Mouse (Mus musculus) stomach, embryonic 15.5 days (tissue): Measurements from ENCODE around the gene Bmf. TPM values are rescaled to one million over a fixed set of nuclear protein-coding genes. Genes with fewer than 3 reads are reported as not detected.

ENCODE experiments used
- ATAC-seq: fragments of 200-750 bp; cut with Nextera tagmentation; 2 replicates; pipeline ENCODE4 v1.8.0; 2017; ENCODE audit warnings: low read depth, moderate number of reproducible peaks, moderate TSS enrichment; ENCODE audit not compliant: insufficient read depth, low FRiP score
- H3K27ac ChIP-seq: fragments of 300-500 bp; sonication (generic); 2 replicates; pipeline ENCODE4 v1.5.1; 2015; ENCODE audit warnings: mild to moderate bottlenecking, inconsistent platforms
- H3K27me3 ChIP-seq: fragments of 300-500 bp; sonication (generic); replicated peaks from 2 replicates; pipeline ENCODE4 v1.6.1; 2015; ENCODE audit warnings: inconsistent platforms
- H3K36me3 ChIP-seq: fragments of 300-500 bp; sonication (generic); 2 replicates; pipeline ENCODE4 v1.6.1; 2015; ENCODE audit warnings: inconsistent platforms
- H3K4me1 ChIP-seq: fragments of 300-500 bp; sonication (generic); 2 replicates; pipeline ENCODE4 v1.6.1; 2015; ENCODE audit warnings: inconsistent platforms
- H3K4me2 ChIP-seq: fragments of 300-500 bp; sonication (generic); 2 replicates; pipeline ENCODE4 v1.6.1; 2015; ENCODE audit warnings: mild to moderate bottlenecking, inconsistent platforms
- H3K4me3 ChIP-seq: fragments of 300-500 bp; sonication (generic); replicated peaks from 2 replicates; pipeline ENCODE4 v1.5.1; 2015; ENCODE audit warnings: inconsistent platforms
- H3K9ac ChIP-seq: fragments of 300-500 bp; sonication (generic); 2 replicates; pipeline ENCODE4 v1.6.1; 2015; ENCODE audit warnings: inconsistent platforms
- H3K9me3 ChIP-seq: fragments of 300-500 bp; sonication (generic); 2 replicates; pipeline ENCODE4 v1.6.1; 2016; ENCODE audit warnings: inconsistent platforms
- WGBS: fragments of 180-500 bp; shearing (Covaris S2); methylation state at CpG from one replicate; pipeline ENCODE4 v1.1.7; 2015; 5-methylcytosine and 5-hydroxymethylcytosine counted together
- polyA plus RNA-seq: library from polyadenylated mRNA; unstranded; fragments of >200 nt; fragmentation: Nextera tagmentation; extraction: Ambion mirVana; gene quantifications from 2 replicates; pipeline ENCODE4 v1.2.1, GENCODE M21; 2015

Bmf gene
- polyA plus RNA-seq, 1 experiment from 2014 or later, result 3.6 TPM

DNA sequence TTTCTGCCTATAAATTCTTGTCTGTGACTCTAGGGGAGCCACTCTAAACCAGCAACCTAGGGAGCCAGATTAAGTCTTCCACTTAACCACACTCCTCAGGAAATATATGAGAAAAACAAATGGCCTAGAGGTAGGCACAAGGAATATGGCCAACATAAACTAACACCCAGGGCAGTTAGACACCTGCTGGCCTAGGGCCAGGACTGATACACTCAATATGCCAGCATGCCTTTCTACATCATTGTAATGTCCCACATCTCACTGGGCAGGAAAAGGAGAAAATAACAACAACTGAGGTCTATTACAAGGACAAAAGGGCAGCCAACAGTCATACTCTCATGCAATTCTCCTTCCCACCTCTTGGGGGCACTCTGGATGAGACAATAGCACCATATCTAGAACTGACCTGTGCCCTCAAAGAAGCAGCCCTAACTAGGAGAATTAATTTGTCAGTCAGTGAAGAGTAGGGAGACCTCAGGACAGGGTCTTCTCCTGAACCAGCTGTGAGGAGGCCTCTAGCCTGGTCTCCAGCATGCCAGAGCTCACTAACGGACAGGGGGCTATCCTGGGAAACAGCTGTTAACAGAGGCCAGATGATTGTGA is 6.4 kb downstream of the Bmf start:
- peak overlapping the region; percentile 36; the same call in 1 of the 2 replicates for H3K4me3 ChIP-seq
- peak overlapping the region; percentile 93 for H3K4me2 ChIP-seq
- H3K9ac ChIP-seq, result no peak overlapping the region
- H3K9me3 ChIP-seq, result no peaks in the 10 kb centered on the region
- WGBS, result 79% methylated on average over 1 of the region's 1 CpGs
- peaks cover 84% of the 10 kb centered on the region for H3K4me1 ChIP-seq
- peak overlapping the region; percentile 96 for H3K27ac ChIP-seq
- no peak for ATAC-seq
- 0 out of 2 replicates have a peak, but pooled peaks cover 3% of the 10 kb centered on the region for H3K36me3 ChIP-seq
- H3K27me3 ChIP-seq, result no peaks in the 10 kb centered on the region

GRCm38 (mm10) chr2:118541716-118542115 is 7.8 kb downstream of the Bmf start:
- Histone ChIP-seq H3K4me2 (no peak overlapping the region), H3K27ac (peak overlapping the region; percentile 96; the same call in 1 of the 2 replicates), H3K4me3 (no peak overlapping the region), H3K36me3 (0 out of 2 replicates have a peak, but pooled peaks cover 3% of the 10 kb centered on the region), H3K9me3 (no peaks in the 10 kb centered on the region), H3K4me1 (peaks cover 79% of the 10 kb centered on the region), H3K9ac (no peak overlapping the region), H3K27me3 (no peaks in the 10 kb centered on the region)
- no peak for ATAC-seq
- 78% methylated on average over 3 of the region's 3 CpGs for WGBS

DNA sequence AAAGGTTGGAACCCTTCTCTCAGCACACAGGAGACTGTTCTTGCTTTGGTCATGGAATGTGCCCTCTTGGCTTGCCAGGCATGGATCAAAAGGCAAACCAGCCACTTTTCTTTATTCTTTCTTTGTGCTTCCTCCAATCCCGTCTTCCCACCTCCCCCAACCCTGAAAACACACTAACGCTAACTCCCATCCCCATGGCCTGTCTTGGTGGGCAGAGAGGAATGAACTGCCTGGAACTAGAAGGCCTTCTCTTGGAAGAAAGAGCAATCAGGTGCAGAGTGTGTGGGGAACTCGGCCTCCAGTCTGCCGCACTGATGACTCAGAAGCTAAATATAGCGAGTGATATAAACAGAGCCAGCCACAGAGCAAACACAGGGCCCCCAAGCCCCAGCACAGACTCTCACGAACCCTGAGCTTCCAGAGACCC is 8.8 kb downstream of the Bmf start:
- no peak overlapping the region for H3K4me3 ChIP-seq
- no peaks in the 10 kb centered on the region for H3K27me3 ChIP-seq
- ATAC-seq, result peak; percentile 62
- peaks cover 74% of the 10 kb centered on the region for H3K4me1 ChIP-seq
- peak overlapping the region; percentile 33 for H3K4me2 ChIP-seq
- peak overlapping the region; percentile 98 for H3K27ac ChIP-seq
- 0 out of 2 replicates have a peak, but pooled peaks cover 3% of the 10 kb centered on the region for H3K36me3 ChIP-seq
- no peak overlapping the region for H3K9ac ChIP-seq
- H3K9me3 ChIP-seq, result no peaks in the 10 kb centered on the region
- 3% methylated on average over 6 of the region's 6 CpGs for WGBS

DNA sequence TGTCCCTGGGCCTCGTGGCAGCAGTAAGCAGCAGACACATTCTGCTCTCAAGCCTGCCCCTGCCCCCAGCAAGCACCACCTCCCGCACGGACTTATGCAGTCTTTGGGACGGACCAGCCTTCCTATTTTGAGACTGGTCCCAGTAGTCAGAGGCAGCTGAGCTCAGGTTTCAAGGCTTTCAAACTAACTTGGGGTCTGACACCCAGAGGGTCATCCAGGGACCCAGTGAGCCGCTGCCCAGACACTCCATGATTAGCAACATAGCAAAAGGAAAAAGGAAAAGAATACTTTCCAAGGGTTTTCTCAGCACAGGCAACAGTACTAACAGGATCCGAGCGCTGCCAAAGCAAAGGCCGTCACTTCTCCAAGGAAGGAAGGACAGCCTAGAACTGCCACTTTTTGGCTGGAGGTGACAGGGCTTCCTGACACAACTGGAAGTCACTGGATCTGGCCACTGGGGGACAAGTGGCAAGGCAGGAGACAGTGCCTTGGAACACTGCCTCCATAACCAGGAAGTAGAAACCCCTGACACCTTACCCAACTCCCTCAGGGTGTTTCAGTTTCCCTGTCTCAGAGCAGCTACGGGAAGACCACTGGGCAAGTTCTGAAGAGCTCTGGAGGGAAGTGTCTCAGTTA is 9.5 kb downstream of the Bmf start:
- Histone ChIP-seq H3K9me3 (no peaks in the 10 kb centered on the region), H3K36me3 (0 out of 2 replicates have a peak, but pooled peaks cover 3% of the 10 kb centered on the region), H3K27ac (peak overlapping the region; percentile 98), H3K9ac (no peak overlapping the region), H3K4me3 (no peak overlapping the region), H3K27me3 (no peaks in the 10 kb centered on the region), H3K4me1 (peaks cover 67% of the 10 kb centered on the region), H3K4me2 (peak overlapping the region; percentile 33)
- no peak for ATAC-seq
- 35% methylated on average over 9 of the region's 9 CpGs for WGBS

GRCm38 (mm10) chr2:118539040-118539439 is 10.4 kb downstream of the Bmf start:
- Histone ChIP-seq H3K9me3 (no peaks in the 10 kb centered on the region), H3K9ac (no peak overlapping the region), H3K27me3 (no peaks in the 10 kb centered on the region), H3K4me1 (peaks cover 62% of the 10 kb centered on the region), H3K27ac (peak overlapping the region; percentile 41), H3K4me2 (no peak overlapping the region), H3K4me3 (no peak overlapping the region), H3K36me3 (0 out of 2 replicates have a peak, but pooled peaks cover 3% of the 10 kb centered on the region)
- 79% methylated on average over 8 of the region's 8 CpGs for WGBS
- no peak for ATAC-seq

DNA sequence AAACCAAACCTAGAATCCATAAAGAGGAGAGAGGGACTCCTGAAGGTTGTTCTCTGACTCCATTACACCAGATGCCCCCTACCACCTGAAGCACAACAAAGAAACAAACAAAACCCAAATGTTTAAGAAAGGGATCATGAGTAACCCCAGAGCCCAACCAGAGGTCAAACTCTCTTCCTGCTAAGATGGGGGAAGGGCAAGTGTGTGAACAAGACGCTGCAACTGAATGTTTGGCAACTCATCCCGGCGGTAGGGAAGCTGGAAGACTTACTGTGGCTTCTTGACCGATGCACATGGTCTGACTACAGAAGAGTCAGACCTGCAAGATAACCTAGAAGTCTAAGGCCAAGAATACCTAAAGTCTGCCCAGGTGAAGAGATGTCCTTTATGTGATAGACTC is 12.3 kb downstream of the Bmf start:
- Histone ChIP-seq H3K9me3 (no peaks in the 10 kb centered on the region), H3K4me3 (no peak overlapping the region), H3K27ac (peak overlapping the region; percentile 37; the same call in 1 of the 2 replicates), H3K36me3 (0 out of 2 replicates have a peak, but pooled peaks cover 3% of the 10 kb centered on the region), H3K4me1 (peaks cover 62% of the 10 kb centered on the region), H3K27me3 (no peaks in the 10 kb centered on the region), H3K4me2 (no peak overlapping the region), H3K9ac (no peak overlapping the region)
- no peak for ATAC-seq
- WGBS, result 36% methylated on average over 4 of the region's 4 CpGs

GRCm38 (mm10) chr2:118536553-118536952 is 12.9 kb downstream of the Bmf start:
- no peak overlapping the region for H3K4me3 ChIP-seq
- peaks cover 62% of the 10 kb centered on the region for H3K4me1 ChIP-seq
- H3K9ac ChIP-seq, result no peak overlapping the region
- no peak for ATAC-seq
- peaks cover 8% of the 10 kb centered on the region; the same call in 1 of the 2 replicates for H3K36me3 ChIP-seq
- no peaks in the 10 kb centered on the region for H3K27me3 ChIP-seq
- H3K4me2 ChIP-seq, result no peak overlapping the region
- H3K9me3 ChIP-seq, result no peaks in the 10 kb centered on the region
- peak overlapping the region; percentile 37; the same call in 1 of the 2 replicates for H3K27ac ChIP-seq
- WGBS, result 40% methylated on average over 8 of the region's 8 CpGs

- H3K9me3 ChIP-seq, result no peaks in the 10 kb centered on the region
- no peak for ATAC-seq
- H3K36me3 ChIP-seq, result peaks cover 12% of the 10 kb centered on the region; the same call in 1 of the 2 replicates
- peak overlapping the region; percentile 37; the same call in 1 of the 2 replicates for H3K27ac ChIP-seq
- H3K27me3 ChIP-seq, result no peaks in the 10 kb centered on the region
- no peak overlapping the region for H3K4me2 ChIP-seq
- no peak overlapping the region for H3K4me3 ChIP-seq
- WGBS, result 67% methylated on average over 6 of the region's 6 CpGs
- H3K9ac ChIP-seq, result no peak overlapping the region
- H3K4me1 ChIP-seq, result peaks cover 63% of the 10 kb centered on the region
These were observed 13.4 kb downstream of the Bmf start for GRCm38 (mm10) chr2:118536111-118536510.

DNA sequence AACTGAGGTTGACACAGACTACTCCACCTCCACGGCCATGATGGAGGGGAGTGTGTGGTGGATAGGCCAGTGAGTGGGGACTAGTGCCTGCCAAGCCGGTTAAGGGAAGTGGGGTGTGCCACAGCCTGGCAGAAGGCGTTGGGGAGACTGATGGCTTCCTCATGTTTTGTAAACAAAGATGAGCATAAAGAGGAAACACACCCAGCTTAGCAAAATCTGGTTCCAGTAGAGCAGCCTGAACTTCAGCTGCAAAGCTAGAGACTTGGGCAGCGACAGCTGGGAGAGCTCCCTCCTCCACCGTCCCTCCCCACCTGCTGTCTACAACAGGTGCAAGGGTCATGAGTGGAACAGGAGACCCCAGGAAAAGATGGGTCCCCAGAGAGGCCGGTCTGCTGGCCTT is 15.5 kb downstream of the Bmf start:
- H3K4me2 ChIP-seq, result no peak overlapping the region
- H3K27me3 ChIP-seq, result no peaks in the 10 kb centered on the region
- peak overlapping the region; percentile 89 for H3K27ac ChIP-seq
- no peak overlapping the region for H3K9ac ChIP-seq
- WGBS, result 42% methylated on average over 6 of the region's 6 CpGs
- no peaks in the 10 kb centered on the region for H3K9me3 ChIP-seq
- no peak for ATAC-seq
- no peak overlapping the region for H3K4me3 ChIP-seq
- peaks cover 12% of the 10 kb centered on the region; the same call in 1 of the 2 replicates for H3K36me3 ChIP-seq
- H3K4me1 ChIP-seq, result peaks cover 64% of the 10 kb centered on the region

DNA sequence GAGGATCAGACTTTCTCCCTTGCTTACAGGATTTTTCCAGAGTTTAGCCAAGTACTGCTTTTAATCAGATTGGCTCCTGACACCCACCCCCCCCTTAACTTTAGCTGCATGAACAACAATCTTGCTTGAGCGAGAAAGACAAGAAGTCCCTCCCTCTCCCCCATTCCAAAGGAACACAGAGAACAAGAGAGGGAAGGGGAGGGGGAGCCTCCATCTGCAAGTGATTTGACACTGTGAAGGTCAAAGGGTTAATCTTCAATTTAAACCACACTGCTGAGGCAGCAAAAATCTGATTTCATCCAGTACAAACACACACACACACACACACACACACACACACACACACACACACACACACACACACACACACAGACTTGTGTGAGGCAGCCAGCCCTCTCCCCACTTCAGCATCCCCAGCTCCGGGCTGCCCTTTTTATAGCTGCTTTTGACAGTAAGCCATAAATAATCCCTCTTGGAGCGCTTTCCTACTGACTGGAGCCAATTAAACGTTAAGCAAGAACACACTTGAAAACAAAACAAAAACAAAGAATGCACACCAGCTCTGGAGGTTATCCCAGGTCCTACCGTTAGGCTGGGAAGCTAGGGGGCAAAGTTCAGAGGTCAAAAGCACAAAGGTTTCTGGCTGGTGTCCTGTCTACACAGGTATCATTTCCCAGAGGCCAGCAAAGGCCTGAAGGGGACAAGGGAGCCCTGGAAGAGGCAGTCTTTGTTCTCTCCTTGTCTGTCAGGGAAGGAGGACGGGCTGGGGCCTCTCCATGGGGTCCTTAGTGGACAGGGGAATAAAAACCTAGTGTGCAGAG is 16.4 kb downstream of the Bmf start:
- peak; percentile 32; the same call in 1 of the 2 replicates for ATAC-seq
- Histone ChIP-seq H3K4me3 (no peak overlapping the region), H3K4me1 (peaks cover 61% of the 10 kb centered on the region), H3K36me3 (peaks cover 9% of the 10 kb centered on the region; the same call in 1 of the 2 replicates), H3K4me2 (peak overlapping the region; percentile 32; the same call in 1 of the 2 replicates), H3K9ac (peak overlapping the region; percentile 12; the same call in 1 of the 2 replicates), H3K27me3 (no peaks in the 10 kb centered on the region), H3K9me3 (no peaks in the 10 kb centered on the region), H3K27ac (peak overlapping the region; percentile 89)
- WGBS, result 16% methylated on average over 6 of the region's 6 CpGs

DNA sequence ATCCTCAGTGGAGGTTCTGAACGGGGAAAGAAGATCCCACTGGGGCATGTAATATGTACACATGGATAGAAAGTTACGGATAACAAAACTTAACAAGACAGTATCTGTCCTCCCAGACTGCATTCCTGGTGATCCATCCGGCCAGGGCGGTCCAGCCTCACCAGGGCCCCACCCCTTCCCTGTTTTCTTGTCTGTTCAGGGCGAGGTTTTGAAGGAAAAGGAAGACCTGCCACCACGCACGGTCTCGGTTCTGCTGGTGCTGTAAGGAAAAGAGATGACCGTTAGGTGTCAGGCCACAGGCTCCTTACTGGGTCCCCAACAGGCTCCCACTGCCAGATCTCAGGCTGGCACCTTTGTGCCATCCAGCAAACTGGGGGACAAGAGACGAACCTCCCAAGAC is 17.1 kb downstream of the Bmf start:
- 0 out of 2 replicates have a peak, but pooled peaks have one; percentile 12 for ATAC-seq
- H3K4me3 ChIP-seq, result no peak overlapping the region
- H3K4me1 ChIP-seq, result peaks cover 59% of the 10 kb centered on the region
- peak overlapping the region; percentile 89 for H3K27ac ChIP-seq
- H3K36me3 ChIP-seq, result peaks cover 9% of the 10 kb centered on the region; the same call in 1 of the 2 replicates
- no peaks in the 10 kb centered on the region for H3K9me3 ChIP-seq
- H3K27me3 ChIP-seq, result no peaks in the 10 kb centered on the region
- WGBS, result 19% methylated on average over 10 of the region's 10 CpGs
- peak overlapping the region; percentile 32; the same call in 1 of the 2 replicates for H3K4me2 ChIP-seq
- H3K9ac ChIP-seq, result peak overlapping the region; percentile 12; the same call in 1 of the 2 replicates
